Mouse (Mus musculus) kidney, postnatal 10 days (tissue): ENCODE results near the gene Gja5.
A peak's percentile ranks its signal among the peaks of the same experiment; 100 is the strongest.

ENCODE experiments used
- DNase-seq: peaks from one replicate; pipeline ENCODE4 v3.0.0; 2021; ENCODE audit warnings: mixed read lengths

Gene Gja5

GRCm38 (mm10) chr3:96904393-96904792 lies at the start of gene Gja5:
Gene Gja5 (plus strand): TSS chr3:96904693.
- no peak for DNase-seq

GRCm38 (mm10) chr3:96855833-96856232 lies 48.7 kb upstream of the Gja5 start:
- DNase-seq = no peak

- DNase-seq = no peak
These were observed 44.0 kb upstream of the Gja5 start for GRCm38 (mm10) chr3:96860498-96860897.

- DNase-seq = no peak
These were observed 36.6 kb upstream of the Gja5 start for GRCm38 (mm10) chr3:96867863-96868262.

GRCm38 (mm10) chr3:96868566-96868965 lies 35.9 kb upstream of the Gja5 start:
- no peak for DNase-seq

GRCm38 (mm10) chr3:96869091-96869490 lies 35.4 kb upstream of the Gja5 start:
- no peak for DNase-seq

GRCm38 (mm10) chr3:96870270-96870669 lies 34.2 kb upstream of the Gja5 start:
- no peak for DNase-seq

GRCm38 (mm10) chr3:96871070-96871469 lies 33.4 kb upstream of the Gja5 start:
- DNase-seq = no peak

- DNase-seq = no peak
These were observed 32.0 kb upstream of the Gja5 start for GRCm38 (mm10) chr3:96872501-96872900.

GRCm38 (mm10) chr3:96874808-96875571 lies 29.5 kb upstream of the Gja5 start:
- peak; percentile 30 for DNase-seq

- DNase-seq = no peak
These were observed 25.0 kb upstream of the Gja5 start for GRCm38 (mm10) chr3:96879536-96879935.

GRCm38 (mm10) chr3:96880385-96880784 lies 24.1 kb upstream of the Gja5 start:
- DNase-seq = no peak

- no peak for DNase-seq
These were observed 22.9 kb upstream of the Gja5 start for GRCm38 (mm10) chr3:96881557-96881956.

- DNase-seq = no peak
These were observed 22.2 kb upstream of the Gja5 start for GRCm38 (mm10) chr3:96882061-96882849.

- no peak for DNase-seq
These were observed 20.8 kb upstream of the Gja5 start for GRCm38 (mm10) chr3:96883690-96884089.

GRCm38 (mm10) chr3:96902336-96902999 lies 2.0 kb upstream of the Gja5 start:
- no peak for DNase-seq

GRCm38 (mm10) chr3:96904851-96905541 lies 503 bp downstream of the Gja5 start, which contains the start of gene Gpr89:
Gene Gpr89 (minus strand): TSS chr3:96905346.
- DNase-seq = peak; percentile 96

- DNase-seq = no peak
These were observed 1.1 kb downstream of the Gja5 start for GRCm38 (mm10) chr3:96905592-96905991.

- DNase-seq = no peak
These were observed 16.5 kb downstream of the Gja5 start for GRCm38 (mm10) chr3:96920991-96921390.

- DNase-seq = no peak
These were observed 20.1 kb downstream of the Gja5 start for GRCm38 (mm10) chr3:96924631-96925030.

GRCm38 (mm10) chr3:96925920-96926319 lies 21.4 kb downstream of the Gja5 start, which contains the start of gene Gja8:
Gene Gja8 (minus strand): TSS chr3:96926020.
- DNase-seq = no peak

- no peak for DNase-seq
These were observed 26.8 kb downstream of the Gja5 start for GRCm38 (mm10) chr3:96931261-96931681.

GRCm38 (mm10) chr3:96936241-96936640 lies 31.7 kb downstream of the Gja5 start:
- peak; percentile 30 for DNase-seq
